Mouse (Mus musculus) limb, embryonic 13.5 days (tissue): ENCODE measurements around the gene Pard6b. TPM values are rescaled to one million over a fixed set of nuclear protein-coding genes. Genes with fewer than 3 reads are reported as not detected.
"Not testable (repeated sequence)": the region's sequence is repeated elsewhere in the genome, so short reads cannot be mapped to it uniquely, and the experiment has no call there.

Source experiments
- ATAC-seq: fragments of 200-750 bp; cut with Nextera tagmentation; 2 replicates; pipeline ENCODE4 v1.8.0; 2017; ENCODE audit warnings: low read depth, moderate number of reproducible peaks, moderate TSS enrichment; ENCODE audit not compliant: low FRiP score
- H3K27ac ChIP-seq: fragments of 300-500 bp; sonication (generic); 2 replicates; pipeline ENCODE4 v1.5.1; 2015; ENCODE audit warnings: inconsistent platforms, mild to moderate bottlenecking, moderate library complexity
- H3K27me3 ChIP-seq: fragments of 300-500 bp; sonication (generic); 2 replicates; pipeline ENCODE4 v1.6.1; 2015; ENCODE audit warnings: mild to moderate bottlenecking, inconsistent platforms
- H3K36me3 ChIP-seq: fragments of 300-500 bp; sonication (generic); 2 replicates; pipeline ENCODE4 v1.6.1; 2015; ENCODE audit warnings: inconsistent platforms, mild to moderate bottlenecking, moderate library complexity
- H3K4me1 ChIP-seq: fragments of 300-500 bp; sonication (generic); 2 replicates; pipeline ENCODE4 v1.6.1; 2015; ENCODE audit warnings: inconsistent platforms
- H3K4me2 ChIP-seq: fragments of 300-500 bp; sonication (generic); replicated peaks from 2 replicates; pipeline ENCODE4 v1.6.1; 2015; ENCODE audit warnings: inconsistent platforms, mild to moderate bottlenecking, moderate library complexity
- H3K4me3 ChIP-seq: fragments of 300-500 bp; sonication (generic); 2 replicates; pipeline ENCODE4 v1.5.1; 2015; ENCODE audit warnings: moderate library complexity, mild to moderate bottlenecking, inconsistent platforms
- H3K9ac ChIP-seq: fragments of 300-500 bp; sonication (generic); 2 replicates; pipeline ENCODE4 v1.6.1; 2015; ENCODE audit warnings: mild to moderate bottlenecking, inconsistent platforms
- H3K9me3 ChIP-seq: fragments of 300-500 bp; sonication (generic); 2 replicates; pipeline ENCODE4 v1.6.1; 2016; ENCODE audit warnings: inconsistent platforms
- WGBS: fragments of 180-500 bp; shearing (Covaris S2); methylation state at CpG from one replicate; pipeline ENCODE4 v1.1.7; 2015; 5-methylcytosine and 5-hydroxymethylcytosine counted together
- polyA plus RNA-seq: library from polyadenylated mRNA; unstranded; fragments of >200 nt; fragmentation: Nextera tagmentation; extraction: Ambion mirVana; gene quantifications from 2 replicates; pipeline ENCODE4 v1.2.1, GENCODE M21; 2015

The Pard6b gene
- polyA plus RNA-seq, 1 experiment from 2014 or later: 3.7 TPM

- peak overlapping the region; percentile 79 for H3K9ac ChIP-seq
- 0 out of 2 replicates have a peak overlapping the region, but pooled peaks have one; percentile 22 for H3K27ac ChIP-seq
- H3K36me3 ChIP-seq: no peaks in the 10 kb centered on the region
- H3K4me3 ChIP-seq: peak overlapping the region; percentile 59
- no peaks in the 10 kb centered on the region for H3K9me3 ChIP-seq
- peaks cover 39% of the 10 kb centered on the region for H3K27me3 ChIP-seq
- H3K4me1 ChIP-seq: peaks cover 34% of the 10 kb centered on the region
- under 1% methylated on average over 55 of the region's 56 CpGs for WGBS
- H3K4me2 ChIP-seq: peak overlapping the region; percentile 94
- no peak for ATAC-seq
Measured at GRCm38 (mm10) chr2:168050000-168050942, 30.5 kb upstream of the Pard6b start.

- Histone ChIP-seq H3K9me3 (no peaks in the 10 kb centered on the region), H3K27ac (no peak overlapping the region), H3K4me1 (peaks cover 37% of the 10 kb centered on the region), H3K4me2 (no peak overlapping the region), H3K9ac (no peak overlapping the region), H3K4me3 (no peak overlapping the region), H3K27me3 (peaks cover 39% of the 10 kb centered on the region), H3K36me3 (no peaks in the 10 kb centered on the region)
- ATAC-seq: no peak
- 74% methylated on average over 1 of the region's 1 CpGs for WGBS
Measured at GRCm38 (mm10) chr2:168052156-168052555, 28.6 kb upstream of the Pard6b start.

GRCm38 (mm10) chr2:168052689-168053088 is 28.1 kb upstream of the Pard6b start:
- Histone ChIP-seq H3K9ac (no peak overlapping the region), H3K4me2 (no peak overlapping the region), H3K27ac (no peak overlapping the region), H3K4me1 (peaks cover 40% of the 10 kb centered on the region), H3K9me3 (no peaks in the 10 kb centered on the region), H3K4me3 (no peak overlapping the region), H3K36me3 (no peaks in the 10 kb centered on the region), H3K27me3 (peaks cover 39% of the 10 kb centered on the region)
- ATAC-seq: no peak
- 15% methylated on average over 2 of the region's 2 CpGs for WGBS

- Histone ChIP-seq H3K4me2 (no peak overlapping the region), H3K9ac (no peak overlapping the region), H3K36me3 (no peaks in the 10 kb centered on the region), H3K27me3 (peaks cover 34% of the 10 kb centered on the region), H3K27ac (no peak overlapping the region), H3K9me3 (no peaks in the 10 kb centered on the region), H3K4me1 (peaks cover 46% of the 10 kb centered on the region), H3K4me3 (no peak overlapping the region)
- 90% methylated on average over 11 of the region's 11 CpGs for WGBS
- ATAC-seq: no peak
Measured at GRCm38 (mm10) chr2:168054142-168054541, 26.7 kb upstream of the Pard6b start.

- peaks cover 30% of the 10 kb centered on the region for H3K4me1 ChIP-seq
- H3K4me2 ChIP-seq: peak overlapping the region; percentile 38
- H3K4me3 ChIP-seq: no peak overlapping the region
- no peak overlapping the region for H3K9ac ChIP-seq
- no peaks in the 10 kb centered on the region for H3K36me3 ChIP-seq
- H3K27me3 ChIP-seq: peaks cover 14% of the 10 kb centered on the region
- 13% methylated on average over 14 of the region's 14 CpGs for WGBS
- no peaks in the 10 kb centered on the region for H3K9me3 ChIP-seq
- 0 out of 2 replicates have a peak, but pooled peaks have one; percentile 53 for ATAC-seq
- H3K27ac ChIP-seq: peak overlapping the region; percentile 65
Measured at GRCm38 (mm10) chr2:168055910-168056665, 24.7 kb upstream of the Pard6b start.

GRCm38 (mm10) chr2:168056666-168056933 is 24.2 kb upstream of the Pard6b start:
- no peaks in the 10 kb centered on the region for H3K36me3 ChIP-seq
- peak overlapping the region; percentile 38 for H3K4me2 ChIP-seq
- 0 out of 2 replicates have a peak, but pooled peaks have one; percentile 37 for ATAC-seq
- H3K9ac ChIP-seq: no peak overlapping the region
- WGBS: 4% methylated on average over 8 of the region's 8 CpGs
- H3K27me3 ChIP-seq: peaks cover 9% of the 10 kb centered on the region
- H3K4me1 ChIP-seq: peaks cover 30% of the 10 kb centered on the region
- peak overlapping the region; percentile 73 for H3K27ac ChIP-seq
- H3K9me3 ChIP-seq: no peaks in the 10 kb centered on the region
- no peak overlapping the region for H3K4me3 ChIP-seq

- peaks cover 30% of the 10 kb centered on the region for H3K4me1 ChIP-seq
- not testable (repeated sequence) for H3K4me3 ChIP-seq, H3K9ac ChIP-seq, H3K4me2 ChIP-seq, ATAC-seq, H3K9me3 ChIP-seq, H3K36me3 ChIP-seq, H3K27me3 ChIP-seq, H3K27ac ChIP-seq
- WGBS: 68% methylated on average over 2 of the region's 2 CpGs
Measured at GRCm38 (mm10) chr2:168057876-168058275, 22.9 kb upstream of the Pard6b start.

- WGBS: 27% methylated on average over 13 of the region's 13 CpGs
- H3K4me2 ChIP-seq: no peak overlapping the region
- no peak overlapping the region for H3K27ac ChIP-seq
- no peaks in the 10 kb centered on the region for H3K9me3 ChIP-seq
- no peaks in the 10 kb centered on the region for H3K36me3 ChIP-seq
- H3K4me1 ChIP-seq: peaks cover 30% of the 10 kb centered on the region
- H3K9ac ChIP-seq: no peak overlapping the region
- no peaks in the 10 kb centered on the region for H3K27me3 ChIP-seq
- H3K4me3 ChIP-seq: no peak overlapping the region
- no peak for ATAC-seq
Measured at GRCm38 (mm10) chr2:168058488-168059199, 22.2 kb upstream of the Pard6b start.

- Histone ChIP-seq H3K9me3 (no peaks in the 10 kb centered on the region), H3K4me1 (peaks cover 30% of the 10 kb centered on the region), H3K27ac (no peak overlapping the region), H3K4me2 (no peak overlapping the region), H3K36me3 (no peaks in the 10 kb centered on the region), H3K4me3 (no peak overlapping the region), H3K27me3 (no peaks in the 10 kb centered on the region), H3K9ac (no peak overlapping the region)
- WGBS: 80% methylated on average over 6 of the region's 6 CpGs
- ATAC-seq: no peak
Measured at GRCm38 (mm10) chr2:168059200-168059790, 21.5 kb upstream of the Pard6b start.

- no peaks in the 10 kb centered on the region for H3K9me3 ChIP-seq
- no peaks in the 10 kb centered on the region for H3K27me3 ChIP-seq
- no peak for ATAC-seq
- no peak overlapping the region for H3K27ac ChIP-seq
- H3K9ac ChIP-seq: no peak overlapping the region
- H3K4me3 ChIP-seq: no peak overlapping the region
- H3K4me1 ChIP-seq: peaks cover 6% of the 10 kb centered on the region; the same call in 1 of the 2 replicates
- WGBS: 90% methylated on average over 12 of the region's 12 CpGs
- H3K36me3 ChIP-seq: no peaks in the 10 kb centered on the region
- H3K4me2 ChIP-seq: no peak overlapping the region
Measured at GRCm38 (mm10) chr2:168063712-168064111, 17.1 kb upstream of the Pard6b start.

GRCm38 (mm10) chr2:168065511-168065910 is 15.3 kb upstream of the Pard6b start:
- WGBS: 75% methylated on average over 7 of the region's 7 CpGs
- Histone ChIP-seq H3K9me3 (no peaks in the 10 kb centered on the region), H3K9ac (no peak overlapping the region), H3K4me1 (no peaks in the 10 kb centered on the region), H3K4me2 (no peak overlapping the region), H3K27ac (no peak overlapping the region), H3K27me3 (no peaks in the 10 kb centered on the region), H3K36me3 (no peaks in the 10 kb centered on the region), H3K4me3 (no peak overlapping the region)
- no peak for ATAC-seq
